Mouse (Mus musculus): ENCODE data around the gene Xpr1.

- TF ChIP-seq EP300 (IDR thresholded peaks at IDR 0.05; ENCODE audit: low read depth in 1 of 2, low read length in 2 of 2) (no peak), CTCF (IDR thresholded peaks at IDR 0.05 in 2 of 3, conservative IDR thresholded peaks at IDR 0.05 in 1 of 3; ENCODE audit: control insufficient read depth in 1 of 3, insufficient read depth in 1 of 3, low read depth in 2 of 3, low read length in 3 of 3, poor library complexity in 1 of 3, severe bottlenecking in 1 of 3) (no peak), POLR2A (IDR thresholded peaks at IDR 0.05; ENCODE audit: control insufficient read depth in 1 of 2, insufficient read depth in 1 of 2, low read depth in 1 of 2, low read length in 2 of 2, poor library complexity in 1 of 2) (no peak)
These were observed 136.9 kb downstream of the Xpr1 start for GRCm38 (mm10) chr1:155280306-155280705.
